Mouse (Mus musculus) cerebellum, postnatal 4 days (tissue): ENCODE measurements around the gene Hs3st3b1.

Source experiments
- DNase-seq, 2 experiments: peaks; one replicate each; pipeline ENCODE4 v3.0.0; 2022; ENCODE audit warnings: low spot score in 2 of 2, mixed read lengths in 1 of 2

Hs3st3b1 gene

GRCm38 (mm10) chr11:63922091-63922621 is at the start of gene Hs3st3b1:
Hs3st3b1 (minus strand) TSS chr11:63922290.
- peak; percentile 79 to 85 for DNase-seq

- DNase-seq, result no peak
Measured at GRCm38 (mm10) chr11:63971462-63971861, 49.4 kb upstream of the Hs3st3b1 start.

DNA sequence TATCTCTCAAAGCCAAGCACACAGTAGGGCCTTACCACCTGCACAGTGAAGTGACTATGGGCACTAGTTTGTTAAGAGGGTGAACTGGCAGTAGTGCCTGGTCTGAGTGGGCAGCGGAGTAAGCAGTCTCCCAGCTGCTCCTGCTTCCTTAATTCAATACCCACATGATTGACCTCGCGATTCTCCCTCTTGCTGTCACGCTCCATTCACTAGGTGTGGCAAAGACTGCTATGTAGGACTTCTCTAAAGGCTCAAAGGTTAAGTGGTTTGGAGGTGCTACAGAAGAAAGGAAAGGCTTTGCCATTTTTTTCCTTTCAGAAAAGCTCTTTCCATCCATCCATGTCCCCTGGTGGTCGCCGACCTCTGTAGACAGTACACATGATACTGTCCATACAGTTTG is 48.7 kb upstream of the Hs3st3b1 start:
- no peak for DNase-seq

DNA sequence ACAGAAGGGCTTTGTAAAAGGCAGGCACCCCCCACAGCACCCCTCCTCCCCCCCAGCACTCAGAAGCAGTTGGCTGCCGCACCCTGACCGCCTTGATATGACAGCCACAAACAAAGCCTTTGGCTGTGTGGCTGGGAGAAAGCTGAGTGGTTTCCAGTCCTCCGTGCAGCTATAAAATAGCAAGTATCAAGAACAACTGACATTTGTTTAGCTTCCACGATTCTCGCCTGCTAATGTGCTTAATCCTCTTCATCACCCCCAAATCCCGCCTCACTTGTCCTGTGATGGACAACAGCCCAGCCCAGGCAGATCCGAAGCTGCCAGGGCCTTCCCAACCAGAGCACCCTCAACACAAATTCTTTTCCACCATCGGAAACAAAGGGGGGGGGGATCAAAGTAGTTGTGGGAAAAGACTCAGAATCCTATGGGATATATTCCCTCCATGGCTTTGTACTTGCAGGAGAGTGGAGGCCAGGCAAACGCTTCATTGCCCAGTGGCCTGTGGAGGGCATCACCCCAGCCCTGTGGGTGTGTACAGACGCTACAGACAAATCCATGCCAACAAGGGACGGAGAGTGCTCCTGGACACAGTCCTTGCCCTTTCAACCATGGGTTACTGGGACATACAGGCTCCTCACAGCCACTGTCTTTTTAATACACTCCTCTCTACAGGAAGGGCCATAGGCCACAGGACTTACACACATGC is 47.3 kb upstream of the Hs3st3b1 start:
- no peak for DNase-seq

- DNase-seq, result no peak
Measured at GRCm38 (mm10) chr11:63968388-63969035, 46.4 kb upstream of the Hs3st3b1 start.

- DNase-seq, result no peak
Measured at GRCm38 (mm10) chr11:63967641-63968387, 45.7 kb upstream of the Hs3st3b1 start.

DNA sequence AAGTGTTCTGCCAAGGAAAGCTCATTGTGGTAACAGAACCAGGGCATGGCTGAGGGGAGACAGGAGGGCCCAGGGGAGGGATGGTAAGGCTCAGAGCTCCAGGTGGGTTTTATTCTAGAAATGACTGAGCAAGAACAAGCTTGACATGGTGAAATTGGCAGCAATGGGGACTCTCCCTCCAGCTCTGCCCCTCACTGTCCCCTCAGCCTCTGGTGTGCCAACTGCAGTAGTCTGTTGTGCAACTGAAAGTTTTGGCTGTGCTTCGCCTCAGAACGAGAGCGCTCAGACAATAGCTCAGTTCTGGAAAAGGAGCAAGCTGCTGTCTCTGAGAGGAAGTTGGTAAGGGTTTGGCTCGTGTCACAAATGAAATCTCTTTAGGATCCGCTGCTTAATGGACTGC is 43.3 kb upstream of the Hs3st3b1 start:
- peak in 1 of 2 experiments; percentile 20 for DNase-seq

GRCm38 (mm10) chr11:63957207-63957606 is 35.1 kb upstream of the Hs3st3b1 start:
- DNase-seq, result no peak

DNA sequence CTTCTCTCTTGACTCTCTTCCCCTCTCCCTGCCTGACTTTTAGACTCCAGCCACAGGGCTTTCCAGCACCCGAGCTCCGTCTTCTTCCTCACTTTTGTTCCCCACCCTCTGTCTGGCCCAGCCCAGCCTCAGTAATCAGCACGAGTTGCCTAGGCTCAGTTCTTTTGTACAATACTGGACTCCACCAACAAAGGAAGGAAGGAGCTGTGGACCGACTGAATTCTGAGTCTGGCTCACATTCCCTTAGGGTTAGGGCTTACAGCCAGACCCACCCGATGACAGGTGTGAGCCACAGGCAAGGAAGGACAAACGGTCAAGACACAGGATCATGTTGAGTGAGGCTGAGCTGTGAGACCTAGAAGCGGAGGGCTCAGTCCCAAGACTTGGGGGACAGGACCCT is 34.7 kb upstream of the Hs3st3b1 start:
- DNase-seq, result no peak

DNA sequence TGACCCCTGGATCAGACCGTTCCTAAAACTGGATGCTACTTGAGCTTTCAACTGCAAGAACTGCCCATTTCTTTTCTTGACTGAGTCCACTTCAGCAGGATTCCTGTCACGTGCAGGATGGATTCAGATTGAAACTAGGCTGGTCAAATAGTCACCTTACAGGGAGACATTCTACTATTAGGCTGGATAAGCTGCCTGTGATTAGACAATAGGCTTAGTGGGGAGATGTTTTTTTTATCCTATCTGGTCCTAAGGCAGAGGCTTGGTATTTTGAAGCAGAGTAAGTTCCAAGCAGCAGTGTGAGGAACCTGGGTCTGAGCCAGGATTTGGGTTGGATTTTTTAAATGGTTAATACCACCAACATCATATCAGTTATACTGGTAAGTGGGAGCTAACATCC is 31.8 kb upstream of the Hs3st3b1 start:
- DNase-seq, result no peak

- no peak for DNase-seq
Measured at GRCm38 (mm10) chr11:63952743-63953191, 30.7 kb upstream of the Hs3st3b1 start.

- DNase-seq, result peak in 1 of 2 experiments; percentile 24
Measured at GRCm38 (mm10) chr11:63951831-63952631, 29.9 kb upstream of the Hs3st3b1 start.

- no peak for DNase-seq
Measured at GRCm38 (mm10) chr11:63948371-63948770, 26.3 kb upstream of the Hs3st3b1 start.

DNA sequence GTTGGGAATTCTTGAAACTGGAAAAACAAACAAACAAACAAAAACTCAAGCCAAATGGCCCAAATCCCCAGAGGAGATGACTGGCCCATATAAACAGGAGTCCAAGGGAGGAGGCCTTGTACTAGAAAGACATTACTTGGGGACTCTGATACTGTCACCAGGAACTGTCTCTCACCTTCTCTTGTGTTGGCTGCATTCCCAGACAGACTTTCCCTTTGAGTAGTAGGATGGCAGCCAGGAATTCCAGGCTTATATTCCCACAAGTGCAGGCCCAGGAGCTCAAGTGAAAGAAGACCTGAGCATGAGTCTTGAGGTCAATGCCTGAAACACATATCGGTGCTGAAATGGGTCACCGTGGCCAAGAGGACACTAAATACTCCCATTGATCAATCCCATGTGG is 24.9 kb upstream of the Hs3st3b1 start:
- no peak for DNase-seq

DNA sequence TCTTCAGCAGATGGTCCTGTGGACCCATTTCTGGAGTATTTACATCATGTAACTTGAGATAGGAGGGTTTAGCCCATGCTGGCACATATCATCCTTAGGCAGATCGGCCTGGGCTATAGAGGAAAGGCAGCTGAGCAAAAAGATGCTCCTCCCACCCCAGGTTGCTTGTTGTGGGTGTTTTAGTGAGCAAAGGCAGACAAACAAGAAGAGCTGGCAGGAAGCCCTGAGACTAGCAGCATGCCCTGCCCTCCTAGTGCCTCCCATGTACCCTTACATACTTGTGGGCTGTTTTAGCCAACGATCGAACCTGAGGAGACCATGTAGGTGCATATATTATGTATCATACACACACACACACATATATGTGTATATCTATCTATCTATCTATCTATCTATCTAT is 21.9 kb upstream of the Hs3st3b1 start:
- no peak for DNase-seq

DNA sequence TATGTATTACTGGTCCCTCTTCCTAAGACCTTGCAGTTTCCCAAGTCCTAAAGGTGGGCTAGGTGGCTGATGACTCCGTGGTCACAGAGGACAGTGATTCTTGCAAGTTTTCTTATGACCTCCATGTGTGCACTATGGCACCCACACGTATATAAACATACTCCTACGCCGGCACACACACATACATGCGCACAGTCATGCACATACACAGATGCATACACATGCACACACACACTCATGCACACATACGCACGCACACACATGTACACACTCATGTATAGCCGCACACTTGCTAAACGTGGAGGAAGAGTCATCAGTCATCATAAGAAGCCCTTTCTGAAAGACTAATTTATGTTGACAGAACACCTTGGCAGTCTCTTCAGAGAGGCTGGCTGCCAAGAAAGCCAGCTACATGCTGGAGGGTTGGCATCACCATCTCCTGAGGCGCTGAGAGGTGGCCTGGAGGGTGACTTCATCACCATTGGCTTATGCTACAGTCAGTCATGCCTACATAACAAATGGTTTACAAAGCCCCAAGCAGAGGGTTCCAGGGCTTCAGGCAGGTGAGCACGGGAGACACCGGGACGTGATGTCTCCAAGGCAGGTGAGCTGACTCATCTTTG is 21.3 kb upstream of the Hs3st3b1 start:
- DNase-seq, result no peak

DNA sequence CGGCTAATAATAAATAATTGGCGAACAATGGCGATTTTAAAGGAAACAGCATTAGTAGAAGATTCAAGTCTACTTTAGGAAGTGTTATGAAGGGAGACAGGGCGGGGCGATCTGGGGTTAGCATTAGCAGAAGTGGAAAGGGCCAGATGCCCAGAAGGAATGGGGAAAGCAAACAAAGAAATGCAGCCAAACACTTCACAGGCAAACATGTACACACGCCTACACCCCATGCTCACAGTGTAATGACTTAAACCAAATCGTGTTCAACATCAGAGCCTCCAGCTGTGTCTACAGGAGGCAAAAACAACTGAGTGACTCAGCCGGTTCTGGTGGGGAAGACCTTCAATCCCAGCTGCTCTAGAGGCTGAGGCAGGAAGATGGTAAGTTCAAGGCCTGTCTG is 20.1 kb upstream of the Hs3st3b1 start:
- DNase-seq, result no peak

- DNase-seq, result no peak
Measured at GRCm38 (mm10) chr11:63936641-63937040, 14.6 kb upstream of the Hs3st3b1 start.

- DNase-seq, result no peak
Measured at GRCm38 (mm10) chr11:63926901-63927300, 4.8 kb upstream of the Hs3st3b1 start.

DNA sequence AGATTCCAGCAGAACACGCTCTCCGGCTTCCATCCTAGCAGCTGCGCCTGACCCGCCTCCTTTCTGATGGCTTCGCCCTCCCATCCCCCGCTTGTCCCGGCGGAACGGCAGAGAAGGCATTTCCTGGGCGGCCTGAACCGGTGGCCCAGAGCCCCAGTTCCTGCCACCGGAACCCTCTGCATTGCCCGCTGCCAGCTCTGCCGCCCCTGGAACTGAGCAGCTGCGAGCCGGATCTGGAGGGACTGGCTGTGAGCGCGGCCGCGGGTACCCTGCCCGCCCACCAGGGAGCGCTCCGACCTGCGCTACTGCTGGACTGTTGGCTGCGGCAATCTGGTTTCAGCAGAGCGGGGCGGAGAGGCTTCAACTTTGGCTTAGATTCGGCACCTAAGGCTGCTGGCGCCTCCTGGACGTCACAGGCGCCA is 3.1 kb upstream of the Hs3st3b1 start:
- DNase-seq, result peak; percentile 59 to 83
